In the genomic region with DNA sequence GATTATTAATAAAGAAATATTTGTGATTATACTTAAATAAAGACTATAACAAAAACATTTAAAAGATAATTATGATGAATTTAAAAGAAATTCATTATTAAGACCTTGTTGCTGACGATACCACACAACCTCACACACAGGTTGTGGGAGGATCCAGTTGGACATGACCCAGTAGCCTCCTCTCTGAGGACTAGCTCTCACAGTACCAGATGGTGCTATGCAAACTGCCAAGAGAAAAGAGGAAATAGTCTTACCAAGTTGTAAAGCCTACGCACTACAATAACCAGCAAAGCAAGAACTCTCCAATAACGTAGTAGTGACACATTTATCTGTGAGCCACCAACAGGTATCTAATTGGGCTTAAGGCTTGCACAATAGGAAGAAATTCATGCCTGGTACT, we compare ENCODE assay signal across 23 mouse cellular contexts.
DNase-seq lines count a peak whose midpoint lies in the region; ATAC-seq lines count a peak whose summit lies in the region.
"Had no signal": no experiment of that assay in that cellular context is flagged by ENCODE, and none has a peak within 500 bp of the region (broad histone marks: within the 10 kb centered on the region; RNA-seq: fewer than 3 reads in every experiment).

No protein-coding gene starts in this region.

- DNase-seq in frontal cortex, postnatal 10 days (ENCODE audit: low spot score in 2 of 2), result no peak
- DNase-seq in left cerebral cortex, postnatal 14 days (ENCODE audit: low spot score in 2 of 2), result peak; percentile 9 to 22
- no peak for DNase-seq in left cerebral cortex, adult 8-10 months (ENCODE audit: low spot score in 2 of 2)
- DNase-seq in cerebellum, adult 18-20 months, result peak; percentile 55 to 73
- DNase-seq in cerebellum, postnatal 14 days, result peak; percentile 74 to 85
- DNase-seq in ovary, postnatal 36 days (ENCODE audit: low spot score), result no peak
- DNase-seq: adrenal gland, postnatal 25 days; heart, postnatal 4 days; kidney, adult 18-20 months; lung, postnatal 36 days; thymus, postnatal 4 days had no signal

- no peaks in the 10 kb centered on the region; the same call in 1 of the 2 replicates for H3K9me3 ChIP-seq in heart, embryonic 11.5 days (replicated peaks; ENCODE audit: control insufficient read depth, low read length)
- H3K9me3 ChIP-seq: embryonic facial prominence, embryonic 15.5 days; forebrain, embryonic 15.5 days; lung, embryonic 15.5 days; midbrain, embryonic 13.5 days; stomach, embryonic 15.5 days had no signal

- no peak overlapping the region for H3K27ac ChIP-seq in heart, embryonic 11.5 days (ENCODE audit: low read depth, low read length)
- H3K27ac ChIP-seq: embryonic facial prominence, embryonic 15.5 days; forebrain, embryonic 15.5 days; hindbrain, embryonic 14.5 days; kidney, postnatal 0 days; liver, embryonic 14.5 days; lung, embryonic 15.5 days; midbrain, embryonic 13.5 days; stomach, embryonic 15.5 days had no signal

- 79% methylated on average over 3 of the region's 3 CpGs for WGBS in heart, embryonic 11.5 days (ENCODE audit: insufficient replicate concordance)

- ATAC-seq in frontal cortex, adult (ENCODE audit: low TSS enrichment), result peak; percentile 93
- ATAC-seq in heart, embryonic 11.5 days (replicated peaks; ENCODE audit: insufficient number of reproducible peaks, low FRiP score, low TSS enrichment), result no peak
- ATAC-seq: forebrain, embryonic 15.5 days; inflammation-experienced regulatory T-cells, adult 6 months; midbrain, embryonic 13.5 days had no signal

- H3K4me1 ChIP-seq in heart, embryonic 11.5 days (ENCODE audit: control insufficient read depth, insufficient read depth, low read length), result no peaks in the 10 kb centered on the region
- H3K4me1 ChIP-seq: embryonic facial prominence, embryonic 15.5 days; forebrain, embryonic 15.5 days; lung, embryonic 15.5 days; megakaryocyte, embryonic 14.5 days; midbrain, embryonic 13.5 days; stomach, embryonic 15.5 days had no signal

- no peaks in the 10 kb centered on the region for H3K27me3 ChIP-seq in heart, embryonic 11.5 days (ENCODE audit: control insufficient read depth, insufficient read depth, low read length)
- H3K27me3 ChIP-seq: embryonic facial prominence, embryonic 15.5 days; forebrain, embryonic 15.5 days; lung, embryonic 15.5 days; megakaryocyte, embryonic 14.5 days; midbrain, embryonic 13.5 days; stomach, embryonic 15.5 days had no signal

- H3K36me3 ChIP-seq in heart, embryonic 11.5 days (ENCODE audit: control insufficient read depth, insufficient read depth, low read length), result no peaks in the 10 kb centered on the region
- H3K36me3 ChIP-seq: embryonic facial prominence, embryonic 15.5 days; forebrain, embryonic 15.5 days; lung, embryonic 15.5 days; midbrain, embryonic 13.5 days; stomach, embryonic 15.5 days had no signal

- H3K4me3 ChIP-seq in heart, embryonic 11.5 days (ENCODE audit: low read depth, low read length), result no peak overlapping the region
- H3K4me3 ChIP-seq: embryonic facial prominence, embryonic 15.5 days; forebrain, embryonic 15.5 days; lung, embryonic 15.5 days; megakaryocyte, embryonic 14.5 days; midbrain, embryonic 13.5 days; stomach, embryonic 15.5 days had no signal

- H3K4me2 ChIP-seq in heart, embryonic 11.5 days, result no peak overlapping the region
- H3K4me2 ChIP-seq: embryonic facial prominence, embryonic 15.5 days; forebrain, embryonic 15.5 days; hindbrain, embryonic 14.5 days; lung, embryonic 15.5 days; midbrain, embryonic 13.5 days; stomach, embryonic 15.5 days had no signal

- intact Hi-C loops in left cerebral cortex, postnatal 14 days (cut with DNase I), result no loop called here

- no peak overlapping the region for H3K9ac ChIP-seq in heart, embryonic 11.5 days (ENCODE audit: low read depth, low read length)
- H3K9ac ChIP-seq: embryonic facial prominence, embryonic 15.5 days; forebrain, embryonic 15.5 days; hindbrain, embryonic 14.5 days; liver, embryonic 14.5 days; lung, embryonic 15.5 days; midbrain, embryonic 13.5 days; stomach, embryonic 15.5 days had no signal

Comparison
In these comparisons a context has a peak if more than half of its experiments do, and no peak if none do; other contexts are left out.
1. DNase-seq: peak in left cerebral cortex, postnatal 14 days (2 of 2), cerebellum, adult 18-20 months (2 of 2) and cerebellum, postnatal 14 days (2 of 2); none in frontal cortex, postnatal 10 days (0 of 2), left cerebral cortex, adult 8-10 months (0 of 2) and ovary, postnatal 36 days (single experiment).